Mouse (Mus musculus) monocyte, adult 2 months (primary cell): ENCODE measurements around the gene Taf15.
"Not testable (repeated sequence)": the region's sequence is repeated elsewhere in the genome, so short reads cannot be mapped to it uniquely, and the experiment has no call there.

Experiments used
- DNase-seq, 2 experiments: peaks; one replicate each; pipeline ENCODE4 v3.0.0; 2022; ENCODE audit warnings: low spot score in 2 of 2, low read depth in 1 of 2

The Taf15 gene

DNA sequence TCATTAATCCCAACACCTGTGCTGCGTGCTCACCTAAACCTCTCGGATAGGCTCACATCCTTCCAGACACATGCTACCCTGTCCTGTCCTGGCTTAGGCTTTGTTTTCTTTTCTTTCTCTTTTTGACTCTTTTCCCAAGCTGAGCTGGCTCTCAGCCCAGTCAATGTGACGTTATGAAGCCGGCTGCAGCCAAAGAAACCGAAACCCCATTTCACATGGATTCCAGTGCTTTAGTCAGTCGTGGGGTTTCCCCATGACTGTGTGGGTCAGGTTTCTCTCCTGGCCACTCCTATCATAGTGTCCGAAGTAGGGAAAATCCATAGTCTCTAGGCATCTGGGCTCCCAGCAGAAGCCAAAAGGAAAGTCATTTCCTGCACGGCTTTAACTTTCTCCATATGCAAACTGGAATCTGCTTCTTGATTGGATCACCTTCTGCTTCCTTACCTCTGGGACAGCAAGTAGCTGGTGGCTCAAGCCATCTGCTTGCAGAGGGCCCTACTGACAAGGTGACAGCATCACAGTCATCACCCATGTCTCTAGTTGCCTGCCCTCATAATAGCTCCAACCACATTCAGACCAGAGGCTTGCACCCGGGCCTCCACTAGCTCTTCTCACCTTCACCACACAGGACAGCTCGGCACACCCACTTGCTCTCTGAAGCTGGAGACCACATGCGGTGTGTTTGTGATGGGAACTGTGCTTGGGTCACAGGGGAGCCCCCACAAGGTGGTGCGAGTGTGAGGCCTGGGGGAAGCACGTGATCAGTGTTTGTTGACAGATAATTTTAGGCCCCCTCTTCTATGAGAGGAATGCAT is 61.9 kb downstream of the Taf15 start:
- DNase-seq, result peak in 1 of 2 experiments; percentile 41

DNA sequence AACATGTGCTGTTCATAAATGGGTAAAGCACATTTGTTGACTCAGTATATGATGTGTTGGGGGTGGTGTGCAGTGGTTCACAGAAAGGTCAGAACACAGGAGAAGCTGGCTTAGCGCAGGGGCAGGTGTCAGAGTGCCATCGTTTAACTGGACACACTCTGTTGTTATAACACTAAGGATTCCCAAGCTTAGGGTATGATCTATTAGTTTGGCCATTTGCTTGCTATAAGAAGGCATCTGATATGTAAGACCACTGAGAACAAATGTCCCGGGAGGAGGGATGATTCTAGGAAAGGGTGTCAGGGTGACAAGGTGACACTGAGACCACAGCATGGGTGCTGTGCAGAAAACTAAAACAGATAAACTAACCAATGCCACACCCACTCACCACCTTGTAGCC is 63.9 kb downstream of the Taf15 start:
- DNase-seq, result no peak

DNA sequence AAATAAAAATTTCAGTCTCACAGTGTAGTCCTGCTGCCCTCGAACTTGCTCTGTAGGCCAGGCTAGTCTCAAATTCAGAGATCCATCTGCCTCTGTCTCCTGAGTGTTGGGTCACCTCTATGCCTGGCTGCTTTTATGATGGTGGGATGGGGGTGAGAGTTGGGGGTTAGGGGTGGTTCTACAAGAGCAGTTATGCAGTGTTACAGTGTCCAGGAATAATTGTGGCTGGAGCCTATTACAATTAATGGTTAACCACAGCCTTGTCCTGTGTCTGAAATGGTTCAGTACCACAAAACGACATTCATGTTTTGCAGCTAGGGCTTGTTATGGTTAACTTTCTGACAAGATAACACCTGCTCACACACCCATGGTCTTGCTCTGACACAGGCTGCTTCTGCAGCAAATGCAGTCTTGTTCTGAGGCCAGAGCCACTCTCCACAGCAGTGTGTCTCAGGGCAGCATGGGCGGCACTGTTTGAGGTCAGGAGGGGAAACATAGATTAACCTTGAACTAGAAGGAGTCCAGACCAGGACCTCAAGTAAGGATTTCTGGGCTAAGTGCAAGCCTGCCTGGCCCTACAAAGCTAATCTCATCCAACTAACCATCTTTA is 65.9 kb downstream of the Taf15 start:
- DNase-seq, result no peak

DNA sequence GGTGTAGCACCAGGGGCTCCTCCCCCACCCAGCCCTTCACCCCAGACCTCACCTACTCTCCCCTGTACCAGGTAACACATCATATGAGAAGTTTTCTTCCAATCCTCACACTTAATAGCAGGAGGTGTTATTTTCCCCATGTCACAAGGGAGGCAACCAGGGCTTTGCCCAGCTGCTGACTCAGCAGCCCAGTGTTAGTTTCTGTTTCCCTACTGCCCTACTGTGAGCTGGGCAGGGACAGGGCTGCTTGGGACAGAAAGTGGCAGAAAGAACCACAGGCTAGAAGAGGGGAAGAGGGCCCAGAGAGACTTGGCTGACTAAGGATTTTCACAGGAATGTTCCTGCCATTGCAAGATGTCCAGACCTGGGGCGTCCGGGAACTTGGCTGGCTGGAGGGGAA is 68.0 kb downstream of the Taf15 start:
- no peak for DNase-seq

DNA sequence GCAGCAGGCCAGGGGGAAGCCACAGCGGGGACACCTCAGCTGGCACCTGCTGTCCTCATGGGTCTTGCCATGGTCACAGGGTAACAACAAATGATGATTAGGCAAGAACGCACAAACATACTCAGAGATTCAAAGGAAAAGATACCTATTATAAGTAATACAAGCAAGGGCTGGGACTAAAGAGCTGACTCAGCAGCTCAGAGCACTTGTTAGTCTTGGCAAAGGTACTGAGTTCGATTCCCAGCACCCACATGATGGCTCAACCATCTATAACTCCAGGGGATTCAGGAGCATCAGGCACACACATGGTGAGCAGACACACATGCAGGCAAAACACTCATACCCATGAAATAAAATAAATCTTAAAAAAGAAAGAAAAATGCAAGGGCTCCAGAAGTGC is 68.5 kb downstream of the Taf15 start:
- DNase-seq, result no peak

DNA sequence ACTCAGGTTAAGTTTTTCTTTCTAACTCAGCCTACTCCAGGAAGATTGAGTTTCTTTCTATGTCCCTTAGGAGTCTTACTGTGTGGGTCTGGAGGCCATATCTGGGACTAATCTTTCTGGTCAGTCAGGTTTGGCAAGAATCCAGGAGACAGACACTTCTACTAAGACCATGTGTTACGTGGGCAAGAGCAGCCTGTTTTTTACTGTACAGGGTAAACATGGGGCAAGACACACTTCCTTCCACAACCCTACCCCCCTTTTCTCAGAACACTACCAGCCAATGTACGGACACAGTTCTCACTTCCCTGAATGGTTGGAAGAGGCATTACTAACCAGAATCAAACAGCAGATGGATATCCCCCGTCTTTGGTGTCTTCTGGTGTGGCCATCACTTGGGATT is 71.3 kb downstream of the Taf15 start:
- DNase-seq, result peak; percentile 23 to 34

DNA sequence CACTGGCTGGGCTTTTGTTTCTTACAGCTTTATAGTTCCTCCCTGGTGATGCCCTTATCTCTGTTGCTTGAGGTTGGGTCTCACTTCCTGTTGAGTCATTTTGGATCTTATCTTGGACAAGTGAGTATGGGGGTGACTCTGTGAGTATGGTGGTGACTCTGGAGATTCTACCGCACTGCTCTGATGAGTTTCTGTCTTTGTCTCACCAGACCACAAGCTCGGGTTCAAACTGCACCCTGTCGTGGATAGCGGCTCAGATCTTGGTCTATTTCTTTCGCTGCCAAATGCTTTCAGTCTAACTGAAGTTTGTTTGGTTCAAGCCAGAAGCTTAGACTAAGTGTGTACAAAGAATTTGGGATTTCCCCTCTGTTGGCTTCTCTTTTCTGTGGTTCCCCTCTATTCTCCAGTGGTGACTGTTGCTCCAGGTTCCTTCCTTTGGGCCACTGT is 77.3 kb downstream of the Taf15 start:
- no peak for DNase-seq

DNA sequence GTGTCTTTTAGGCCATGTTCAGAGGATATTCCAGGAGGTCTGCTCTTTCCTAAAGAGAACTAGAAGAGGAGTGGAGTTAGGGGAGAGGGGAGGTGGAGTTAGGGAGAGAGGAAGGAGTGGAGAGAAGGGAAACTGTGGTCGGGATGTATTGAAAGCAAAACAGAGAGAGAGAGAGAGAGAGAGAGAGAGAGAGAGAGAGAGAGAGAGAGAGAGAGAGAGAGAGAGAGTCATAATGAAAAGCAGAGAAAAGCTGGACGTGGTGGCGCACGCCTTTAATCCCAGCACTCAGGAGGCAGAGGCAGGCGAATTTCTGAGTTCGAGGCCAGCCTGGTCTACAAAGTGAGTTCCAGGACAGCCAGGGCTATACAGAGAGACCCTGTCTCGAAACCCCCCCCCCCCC is 78.2 kb downstream of the Taf15 start:
- DNase-seq, result not testable (repeated sequence)

DNA sequence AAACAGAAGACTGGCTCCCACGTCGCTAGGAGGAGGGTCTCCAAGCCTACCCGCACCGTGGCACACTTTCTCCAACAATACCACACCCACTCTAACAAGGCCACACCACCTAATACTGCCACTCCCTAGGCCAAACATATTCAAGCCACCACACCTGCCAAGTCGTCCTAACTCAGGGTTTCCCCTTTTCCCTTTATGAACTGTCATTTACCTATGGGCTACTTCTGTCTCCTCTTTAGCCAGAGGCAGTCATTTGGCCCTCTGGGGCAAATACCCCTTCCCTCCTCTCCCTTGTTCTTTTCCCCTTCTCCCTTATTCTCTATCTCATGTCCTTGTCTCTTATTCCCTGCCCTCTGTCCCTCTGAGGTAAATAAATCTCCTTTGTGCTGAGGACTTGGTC is 78.8 kb downstream of the Taf15 start:
- DNase-seq, result no peak
